Mouse (Mus musculus) lung, adult 18-20 months (tissue): Measurements from ENCODE around the gene Evc2.

ENCODE experiments used
- DNase-seq, 2 experiments: peaks; one replicate each; pipeline ENCODE4 v3.0.0; 2022; ENCODE audit warnings: mixed read lengths in 2 of 2

The Evc2 gene

GRCm38 (mm10) chr5:37368796-37369195 lies 30.5 kb downstream of the Evc2 start:
- DNase-seq = no peak

GRCm38 (mm10) chr5:37377376-37377775 lies 39.1 kb downstream of the Evc2 start:
- DNase-seq = no peak

- peak; percentile 7 to 9 for DNase-seq
Measured at GRCm38 (mm10) chr5:37380641-37381040, 42.3 kb downstream of the Evc2 start.

- DNase-seq = no peak
Measured at GRCm38 (mm10) chr5:37383570-37383969, 45.3 kb downstream of the Evc2 start.

GRCm38 (mm10) chr5:37388646-37389045 lies 50.3 kb downstream of the Evc2 start:
- DNase-seq = no peak

- no peak for DNase-seq
Measured at GRCm38 (mm10) chr5:37389808-37390495, 51.7 kb downstream of the Evc2 start.

GRCm38 (mm10) chr5:37390923-37391322 lies 52.6 kb downstream of the Evc2 start:
- no peak for DNase-seq

GRCm38 (mm10) chr5:37391901-37392300 lies 53.6 kb downstream of the Evc2 start:
- no peak for DNase-seq

GRCm38 (mm10) chr5:37395172-37396030 lies 57.1 kb downstream of the Evc2 start:
- no peak for DNase-seq

- no peak for DNase-seq
Measured at GRCm38 (mm10) chr5:37419028-37419427, 80.7 kb downstream of the Evc2 start.

- DNase-seq = no peak
Measured at GRCm38 (mm10) chr5:37427210-37427609, 88.9 kb downstream of the Evc2 start.

- no peak for DNase-seq
Measured at GRCm38 (mm10) chr5:37435417-37435816, 97.1 kb downstream of the Evc2 start.

- no peak for DNase-seq
Measured at GRCm38 (mm10) chr5:37442767-37443166, 104.5 kb downstream of the Evc2 start.

GRCm38 (mm10) chr5:37447546-37447945 lies 109.2 kb downstream of the Evc2 start:
- DNase-seq = no peak

- DNase-seq = no peak
Measured at GRCm38 (mm10) chr5:37456590-37456989, 118.3 kb downstream of the Evc2 start.

GRCm38 (mm10) chr5:37457191-37457590 lies 118.9 kb downstream of the Evc2 start:
- DNase-seq = no peak

GRCm38 (mm10) chr5:37457831-37458230 lies 119.5 kb downstream of the Evc2 start:
- no peak for DNase-seq

GRCm38 (mm10) chr5:37458236-37458635 lies 119.9 kb downstream of the Evc2 start:
- no peak for DNase-seq

GRCm38 (mm10) chr5:37465461-37465860 lies 127.2 kb downstream of the Evc2 start:
- no peak for DNase-seq

GRCm38 (mm10) chr5:37467646-37468045 lies 129.3 kb downstream of the Evc2 start:
- DNase-seq = no peak

GRCm38 (mm10) chr5:37469031-37469430 lies 130.7 kb downstream of the Evc2 start:
- DNase-seq = no peak

GRCm38 (mm10) chr5:37471584-37471983 lies 133.3 kb downstream of the Evc2 start:
- no peak for DNase-seq

- no peak for DNase-seq
Measured at GRCm38 (mm10) chr5:37472025-37472608, 133.8 kb downstream of the Evc2 start.
